Mouse (Mus musculus) cerebellum, adult 18-20 months (tissue): ENCODE measurements around the gene Gm10643.
A peak's percentile ranks its signal among the peaks of the same experiment; 100 is the strongest.

ENCODE experiments used
- DNase-seq, 2 experiments: peaks; one replicate each; pipeline ENCODE4 v3.0.0; 2021

Gm10643 gene

DNA sequence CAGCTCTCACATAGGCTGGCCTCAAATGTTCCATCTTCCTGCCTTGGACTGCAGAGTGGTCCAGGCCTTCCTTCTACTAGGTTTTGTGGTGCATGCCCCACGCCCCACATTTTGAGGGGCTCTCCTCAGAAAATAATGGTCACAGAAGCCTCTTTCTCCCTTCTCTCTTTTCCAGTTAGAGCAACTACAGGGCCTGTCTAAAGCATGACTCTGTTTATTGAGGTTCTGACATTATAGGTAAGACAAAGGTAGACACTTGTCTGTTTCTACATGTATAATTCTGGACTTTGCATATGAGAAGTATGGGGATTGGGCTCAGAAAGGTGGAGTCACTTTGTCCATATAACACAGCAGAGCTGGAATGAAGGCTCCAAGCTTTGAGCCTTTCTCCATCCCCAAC lies at the start of gene Gm10643:
TSS of gene Gm10643 (minus strand) at position 101 of the 400 bp plus-strand sequence.
- no peak for DNase-seq

DNA sequence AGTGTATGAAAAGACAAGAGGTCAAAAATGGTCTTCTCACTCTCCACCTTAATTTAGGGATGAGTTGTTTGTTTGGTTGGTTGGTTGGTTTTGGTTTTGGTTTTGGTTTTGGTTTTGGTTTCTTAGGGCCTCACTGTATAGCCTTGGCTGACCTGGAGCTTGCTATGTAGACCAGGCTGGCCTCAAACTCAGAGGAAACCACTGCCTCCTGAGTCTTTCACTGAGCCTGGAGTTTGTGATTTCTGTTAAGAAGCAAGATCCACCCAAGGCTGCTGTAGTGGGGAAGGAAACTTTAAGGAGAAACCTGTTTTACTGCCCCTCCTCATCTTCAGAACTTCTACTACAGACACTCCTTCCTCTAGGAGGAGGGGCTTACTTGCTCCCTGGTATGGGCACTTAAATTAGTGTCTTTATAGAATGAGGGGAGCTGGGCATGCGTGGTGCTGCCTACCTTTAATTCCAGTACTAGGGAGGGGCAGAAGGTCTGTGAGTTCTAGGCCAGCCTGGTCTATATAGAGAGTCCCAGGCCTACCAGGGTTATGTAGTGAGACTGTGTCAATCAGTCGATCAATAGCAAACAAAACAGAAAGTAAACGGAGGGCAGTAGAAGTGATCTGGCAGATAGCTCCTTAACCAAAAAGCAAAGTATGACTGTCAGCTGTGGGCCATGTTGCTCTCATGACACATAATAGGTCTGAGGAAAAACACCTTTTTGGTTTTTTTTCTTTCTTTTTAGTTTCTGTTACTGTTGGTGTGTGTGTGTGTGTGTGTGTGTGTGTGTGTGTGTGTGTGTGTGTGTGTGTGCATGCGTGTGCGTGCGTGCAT lies 41.5 kb upstream of the Gm10643 start:
- DNase-seq = no peak

DNA sequence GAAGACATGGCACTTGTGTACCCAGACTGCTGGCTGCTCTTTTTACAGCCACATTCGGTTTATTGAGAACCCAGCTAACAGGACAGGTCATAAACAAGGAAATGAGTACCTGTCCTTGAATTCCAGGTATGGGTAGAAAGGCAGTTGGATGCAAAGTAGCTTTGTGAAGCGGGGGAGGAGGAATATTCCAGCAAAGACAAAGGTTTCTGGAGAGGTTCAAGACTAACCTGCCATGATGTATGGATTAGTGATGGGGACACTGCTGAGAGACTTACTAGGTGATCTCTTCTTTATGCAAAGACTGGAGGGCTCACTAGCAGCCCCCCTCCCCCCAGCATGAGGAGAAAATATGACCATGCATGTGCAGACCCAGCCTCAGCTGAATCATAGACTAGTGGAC lies 40.7 kb upstream of the Gm10643 start:
- DNase-seq = peak in 1 of 2 experiments; percentile 12

DNA sequence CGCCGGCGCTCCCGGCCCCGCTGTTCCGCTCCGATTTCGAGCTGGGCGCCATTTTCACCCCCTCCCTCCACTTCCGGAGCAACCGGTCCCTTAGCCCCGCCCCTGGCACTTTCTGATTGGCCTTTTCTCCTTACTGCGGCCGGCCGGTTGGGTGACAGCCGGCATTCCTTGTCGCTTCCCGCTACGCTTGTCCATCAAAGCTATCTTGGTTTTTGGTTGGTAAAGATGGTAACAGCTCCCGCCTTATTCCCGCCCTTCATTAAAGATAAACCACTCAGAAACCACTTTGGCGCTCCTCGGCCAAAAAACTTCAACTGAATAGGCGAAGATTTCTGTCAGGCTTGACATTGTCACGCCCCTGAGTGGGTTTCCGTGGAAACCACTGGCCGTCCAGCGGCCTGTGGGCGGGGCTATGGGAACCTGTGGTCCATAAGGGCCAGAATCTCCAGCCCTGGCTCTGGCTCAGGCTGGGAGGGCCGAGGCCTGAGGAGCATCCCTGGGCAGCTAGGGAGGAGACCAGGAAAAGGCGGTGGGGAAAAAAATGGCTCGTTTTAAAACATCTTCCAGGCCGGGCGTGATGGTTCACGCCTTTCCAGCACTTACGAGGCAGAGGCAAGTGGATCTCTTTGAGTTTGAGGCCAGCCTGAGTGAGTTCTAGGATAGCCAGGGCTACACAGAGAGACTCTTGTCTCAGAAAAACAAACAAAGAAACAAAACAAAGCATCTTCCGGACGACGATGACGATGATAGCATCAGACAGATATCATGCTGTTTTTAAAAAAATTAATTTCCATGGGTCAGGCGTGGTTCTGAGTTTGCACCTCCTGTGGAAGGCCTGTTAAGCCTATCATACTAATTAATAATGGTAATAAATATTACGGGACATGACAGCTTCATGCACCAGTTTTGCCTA lies 40.0 kb upstream of the Gm10643 start, which contains the start of gene Dcaf15:
TSS of gene Dcaf15 (minus strand) at position 72 of the 913 bp plus-strand sequence.
- DNase-seq = peak; percentile 98 to 100

DNA sequence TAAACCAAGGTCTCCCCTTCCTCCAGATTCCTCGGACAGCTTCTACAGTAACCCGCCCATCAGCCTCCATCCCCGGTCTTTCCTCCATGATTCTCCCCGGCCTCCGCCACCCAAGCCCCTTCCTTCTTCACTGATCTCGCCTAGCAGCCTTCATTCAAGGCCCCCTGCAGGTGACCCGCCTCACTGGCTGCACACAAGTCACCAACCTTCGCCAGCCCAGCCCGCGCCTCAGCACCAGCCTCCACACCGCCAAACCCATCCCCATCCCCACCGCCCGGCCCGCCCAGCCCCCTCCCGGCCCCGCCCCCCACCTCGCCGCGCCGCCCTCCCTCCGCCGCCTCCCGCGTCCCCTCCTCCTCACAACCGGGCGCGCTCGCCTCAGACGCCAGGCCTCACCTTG lies 39.3 kb upstream of the Gm10643 start:
- DNase-seq = peak in 1 of 2 experiments; percentile 65

DNA sequence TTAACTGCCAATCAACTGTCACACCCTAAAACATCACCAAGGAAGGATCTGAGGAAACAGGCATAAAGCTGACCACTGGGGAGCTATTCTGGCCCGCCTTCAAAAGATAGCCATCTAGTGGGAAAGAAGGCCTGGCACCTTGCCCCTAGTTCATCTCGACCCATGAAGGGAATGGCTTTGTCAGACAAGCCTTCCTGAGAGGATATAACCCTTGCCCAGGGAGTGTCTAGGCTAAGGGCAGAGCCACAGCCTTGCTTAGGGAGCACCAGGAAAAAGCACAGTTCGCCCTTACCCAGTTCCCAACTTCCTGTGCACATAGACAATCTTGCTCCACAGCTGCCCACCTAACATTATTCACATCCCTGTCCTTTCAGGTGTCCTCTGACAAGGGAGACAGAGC lies 38.7 kb upstream of the Gm10643 start:
- peak; percentile 31 to 43 for DNase-seq

DNA sequence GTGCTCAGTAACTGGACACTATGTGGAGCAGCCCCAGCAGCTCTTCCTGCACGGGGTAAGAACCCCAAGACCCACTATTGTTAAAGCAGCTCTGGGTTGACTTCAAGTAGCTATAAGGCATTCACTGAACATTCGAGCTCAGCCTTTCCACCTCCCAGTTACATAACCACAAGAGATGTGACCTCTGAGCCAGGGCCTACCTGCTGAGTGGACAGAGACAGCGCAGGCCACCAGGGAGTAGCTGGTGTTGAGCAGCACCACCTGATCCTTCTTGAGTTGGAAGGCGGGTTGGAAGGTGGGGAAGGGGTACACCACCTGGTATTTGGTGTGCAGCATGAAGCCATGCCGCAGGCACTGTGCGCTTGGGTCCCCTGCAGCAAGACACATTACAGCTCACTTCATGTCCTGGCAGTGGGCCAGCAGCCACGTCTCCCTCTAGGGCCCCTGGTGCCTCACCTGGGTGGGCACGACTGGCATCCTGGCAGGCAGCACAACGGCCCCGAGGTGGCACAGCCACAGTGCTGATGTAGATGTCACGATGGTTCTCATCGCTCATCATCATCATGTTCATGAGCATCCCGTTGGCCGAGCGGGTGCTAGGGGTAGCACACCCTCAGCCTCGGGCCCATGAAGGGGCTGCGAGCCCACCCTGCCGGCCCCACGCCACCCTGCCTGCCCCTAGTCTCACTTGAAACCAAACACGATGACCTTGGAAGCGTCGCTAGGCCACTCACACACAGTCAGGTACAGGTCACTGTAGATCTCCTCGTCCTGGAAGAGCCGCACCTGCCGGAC lies 36.7 kb upstream of the Gm10643 start:
- peak in 1 of 2 experiments; percentile 28 for DNase-seq

DNA sequence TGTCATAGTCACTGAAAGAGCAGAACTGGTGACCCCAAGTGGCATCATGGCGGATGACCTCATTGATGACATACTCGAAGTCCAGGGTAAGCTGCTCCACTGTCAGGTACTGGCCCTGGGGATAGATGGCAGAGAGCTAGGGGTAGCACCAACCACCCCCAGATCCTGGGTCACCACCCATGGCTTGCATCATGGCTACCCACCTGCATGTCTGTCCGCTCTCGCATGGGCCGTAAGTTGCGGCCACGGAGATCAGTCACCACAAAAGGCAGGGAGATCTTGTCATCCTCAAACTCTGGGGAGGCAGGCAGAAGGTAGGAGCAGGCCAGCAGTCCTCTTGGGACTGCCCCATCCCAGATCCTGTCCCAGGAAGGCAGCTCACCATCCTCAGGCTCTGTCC lies 33.4 kb upstream of the Gm10643 start:
- DNase-seq = peak in 1 of 2 experiments; percentile 6

DNA sequence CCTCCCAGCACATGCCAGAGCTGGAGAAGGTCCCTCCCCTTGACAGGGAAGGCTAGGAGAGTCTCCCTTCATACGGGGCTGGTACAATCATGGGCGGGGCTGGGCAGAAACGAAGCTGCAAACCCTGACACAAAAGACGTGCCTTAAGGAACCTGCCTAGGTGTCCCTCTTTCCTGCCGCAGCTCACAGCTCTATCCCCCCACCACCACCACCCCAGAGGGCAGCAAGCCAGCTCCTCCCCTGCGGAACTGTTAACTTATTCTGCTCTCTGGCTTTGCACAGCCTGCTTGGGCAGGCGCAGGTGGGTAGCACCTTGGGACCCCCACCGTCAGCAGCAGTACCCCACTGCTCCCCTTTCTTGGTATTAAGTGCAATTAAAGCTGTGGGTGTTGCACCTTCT lies 31.1 kb upstream of the Gm10643 start:
- DNase-seq = peak in 1 of 2 experiments; percentile 6

DNA sequence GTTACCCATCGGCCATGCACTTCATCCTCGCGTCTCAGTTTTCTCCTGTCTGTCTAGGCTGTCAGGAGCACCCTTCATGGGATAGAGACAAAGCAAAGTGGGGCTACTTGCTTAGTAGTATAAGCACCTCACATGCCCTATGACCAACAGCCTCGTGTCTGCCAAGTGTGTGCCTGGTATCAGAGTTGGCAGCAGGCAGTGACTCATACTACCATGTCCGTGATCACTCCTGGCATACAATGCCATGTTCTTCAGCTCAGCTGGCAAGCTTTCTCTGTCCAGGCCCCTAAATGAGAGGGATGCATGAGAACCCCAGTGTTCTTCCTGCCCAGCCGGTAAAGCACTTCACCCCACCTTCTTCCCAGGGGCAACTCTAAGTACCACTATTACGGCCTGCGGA lies 25.6 kb upstream of the Gm10643 start:
- no peak for DNase-seq

DNA sequence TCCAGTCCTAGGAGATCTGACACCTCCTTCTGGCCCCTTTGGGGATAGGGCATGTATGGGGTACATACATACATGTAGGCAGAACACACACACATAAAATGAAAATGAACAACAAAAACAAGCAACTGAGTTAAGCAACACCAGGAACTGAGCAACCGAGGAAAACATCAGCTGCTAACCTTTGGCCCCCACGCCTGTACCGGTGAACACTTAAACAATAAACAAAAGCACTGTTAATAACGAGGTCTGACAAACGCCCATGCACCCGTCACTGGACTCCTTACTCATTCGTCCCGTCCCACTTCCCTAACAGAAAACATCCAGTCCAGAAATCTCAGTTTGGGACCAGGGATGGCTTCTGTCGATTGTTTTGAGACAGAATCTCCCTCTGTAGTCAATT lies 24.3 kb upstream of the Gm10643 start:
- DNase-seq = no peak

DNA sequence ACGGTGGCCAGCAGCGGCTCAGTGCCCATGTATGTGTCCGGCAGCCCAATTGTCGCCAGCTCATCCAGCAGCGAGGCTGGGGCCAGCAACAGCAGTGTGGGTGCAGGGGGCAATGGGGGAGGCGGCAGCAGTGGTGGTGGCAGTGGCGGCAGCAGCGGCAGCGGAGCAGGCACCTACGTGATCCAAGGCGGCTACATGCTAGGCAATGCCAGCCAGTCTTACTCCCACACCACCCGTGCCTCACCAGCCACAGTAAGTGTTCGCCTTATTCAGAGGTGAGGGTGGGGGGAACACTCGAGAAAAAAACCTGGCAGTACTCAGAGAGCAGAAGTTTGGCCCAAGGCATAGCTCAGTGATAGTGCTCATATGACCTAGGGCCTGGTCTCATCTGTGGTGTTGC lies 22.9 kb upstream of the Gm10643 start:
- no peak for DNase-seq

DNA sequence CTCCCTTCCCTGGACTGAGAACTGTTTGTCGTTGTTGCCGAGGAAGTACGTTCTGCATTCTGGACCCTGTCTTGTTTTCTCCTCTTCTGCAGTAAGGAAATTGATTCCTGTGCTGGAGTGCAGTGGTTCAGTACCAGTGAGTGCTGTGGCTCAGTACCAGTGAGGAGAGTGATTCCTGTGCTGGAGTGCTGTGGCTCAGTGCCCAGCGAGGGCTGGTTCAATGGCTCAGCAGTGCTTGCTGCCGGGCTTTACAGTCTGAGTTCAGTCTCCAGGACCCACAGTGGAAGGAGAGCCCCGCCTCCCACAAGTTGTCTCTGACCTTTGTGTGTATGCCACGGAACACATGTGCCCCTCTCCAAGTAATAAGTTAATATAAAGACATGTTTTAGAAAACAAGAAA lies 22.2 kb upstream of the Gm10643 start:
- no peak for DNase-seq

DNA sequence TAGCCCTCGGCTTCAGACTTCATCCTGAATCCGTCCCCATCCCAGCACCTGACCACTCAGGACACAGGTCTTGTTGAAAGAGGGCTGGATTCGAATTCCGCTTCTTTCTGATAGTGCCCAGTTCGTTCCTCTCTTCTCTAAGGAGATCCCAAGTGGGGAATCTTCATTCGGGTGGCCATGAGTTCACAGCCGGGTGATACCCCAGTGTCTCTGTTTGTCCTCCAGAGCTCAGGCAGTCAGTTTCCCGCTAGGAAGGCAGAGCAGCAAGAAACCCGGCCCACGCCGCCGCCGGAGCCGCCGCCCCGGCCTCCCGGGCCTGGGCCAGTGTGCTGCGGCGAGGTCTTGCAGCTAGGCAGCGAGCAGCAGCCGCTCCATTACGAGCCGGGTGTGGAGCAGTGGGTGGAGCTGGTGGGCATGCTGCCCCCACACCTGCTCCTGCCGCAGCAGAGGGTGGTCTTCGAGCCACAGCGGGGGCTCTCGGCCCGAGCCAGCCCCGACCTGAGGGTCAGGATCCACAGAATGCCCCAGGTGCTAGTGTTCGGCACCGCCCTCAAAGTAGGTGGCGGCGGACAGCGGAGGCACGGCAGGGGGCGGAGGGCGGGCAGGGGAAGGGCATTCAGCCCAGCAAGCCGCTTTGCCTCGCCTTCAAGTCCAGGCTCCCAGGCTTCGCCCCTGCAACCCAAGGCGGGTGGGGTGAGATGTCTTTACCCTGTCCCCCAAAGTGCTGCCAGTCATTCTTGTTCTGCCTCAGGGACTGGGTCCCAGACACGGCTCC lies 19.6 kb upstream of the Gm10643 start:
- DNase-seq = no peak

DNA sequence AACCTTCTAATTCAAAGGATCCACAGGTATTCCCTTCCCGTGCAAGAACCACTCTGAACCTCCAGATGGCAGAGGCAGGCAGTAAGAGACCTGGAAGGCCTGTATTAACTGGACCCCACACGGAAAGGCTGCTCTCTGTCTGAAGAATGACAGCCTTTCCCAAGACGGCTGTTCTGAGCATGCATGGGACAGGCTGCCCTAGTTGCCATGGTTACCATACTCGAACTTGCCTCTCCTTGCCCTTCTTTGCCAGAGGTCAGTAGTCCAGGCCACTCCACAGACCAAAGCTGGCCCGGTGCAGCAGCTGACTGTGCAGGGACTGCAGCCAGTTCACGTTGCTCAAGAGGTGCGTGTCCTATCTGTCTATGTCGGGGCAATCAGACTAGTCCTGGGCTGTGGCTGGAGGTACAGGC lies 18.9 kb upstream of the Gm10643 start:
- DNase-seq = no peak

DNA sequence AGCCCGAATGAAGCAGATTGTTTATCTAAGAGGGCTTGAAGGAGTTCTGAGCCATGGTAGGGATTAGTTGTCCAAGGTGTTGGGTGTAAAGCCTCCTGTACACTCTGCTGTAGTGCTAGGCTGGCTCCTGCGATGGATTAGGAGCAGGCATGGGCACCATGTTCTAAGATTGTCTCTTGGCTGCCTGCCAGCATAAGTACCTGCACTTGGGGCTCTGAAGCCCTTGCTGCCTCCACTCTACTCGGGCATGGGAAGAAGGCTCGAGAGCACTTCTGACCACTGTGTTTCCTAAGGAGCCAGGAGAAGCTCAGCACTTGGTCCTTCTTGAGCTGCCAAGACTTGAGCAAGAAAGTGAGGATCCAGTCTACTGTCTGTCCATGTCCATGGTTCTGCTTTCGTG lies 14.3 kb upstream of the Gm10643 start:
- no peak for DNase-seq

DNA sequence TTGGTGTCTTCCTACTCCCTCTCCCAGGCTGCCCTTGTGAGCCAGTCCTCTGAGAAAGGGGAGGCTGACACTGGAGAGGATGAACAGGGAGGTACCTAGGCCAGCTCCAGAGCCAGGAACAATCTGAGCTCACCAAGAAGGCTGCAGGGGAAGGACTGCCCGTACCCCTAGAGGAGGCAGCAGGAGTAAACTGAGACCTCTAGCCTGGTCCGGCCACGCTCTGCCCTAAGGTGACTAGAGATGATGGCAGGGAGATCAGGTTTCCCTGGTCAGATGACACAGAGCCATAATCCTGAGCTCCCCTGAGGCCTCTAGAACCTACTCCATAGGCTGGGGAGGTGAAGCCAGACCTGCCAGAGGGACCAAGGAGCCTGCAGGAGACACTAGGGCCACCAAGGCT lies 11.9 kb upstream of the Gm10643 start:
- DNase-seq = no peak

DNA sequence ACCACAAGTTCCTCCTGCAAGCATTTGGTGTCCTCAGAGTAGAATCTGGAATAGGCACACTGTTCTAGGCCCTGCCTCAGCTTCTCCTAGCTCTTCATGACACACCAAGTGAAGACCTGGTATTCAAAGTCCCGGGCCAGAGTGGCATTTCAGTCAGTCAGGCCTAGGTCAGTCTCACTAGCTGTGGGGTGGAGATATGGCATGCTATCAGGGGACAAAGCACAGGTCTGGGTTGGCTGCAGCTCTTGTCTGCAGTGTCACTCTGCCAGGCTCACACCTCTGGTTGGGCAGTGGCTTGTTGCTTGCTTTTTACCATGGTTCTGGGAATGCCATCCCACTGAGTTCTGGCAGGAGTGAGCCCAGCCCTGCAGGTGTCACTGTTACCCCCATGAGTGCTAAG lies 11.5 kb upstream of the Gm10643 start:
- DNase-seq = peak in 1 of 2 experiments; percentile 1

DNA sequence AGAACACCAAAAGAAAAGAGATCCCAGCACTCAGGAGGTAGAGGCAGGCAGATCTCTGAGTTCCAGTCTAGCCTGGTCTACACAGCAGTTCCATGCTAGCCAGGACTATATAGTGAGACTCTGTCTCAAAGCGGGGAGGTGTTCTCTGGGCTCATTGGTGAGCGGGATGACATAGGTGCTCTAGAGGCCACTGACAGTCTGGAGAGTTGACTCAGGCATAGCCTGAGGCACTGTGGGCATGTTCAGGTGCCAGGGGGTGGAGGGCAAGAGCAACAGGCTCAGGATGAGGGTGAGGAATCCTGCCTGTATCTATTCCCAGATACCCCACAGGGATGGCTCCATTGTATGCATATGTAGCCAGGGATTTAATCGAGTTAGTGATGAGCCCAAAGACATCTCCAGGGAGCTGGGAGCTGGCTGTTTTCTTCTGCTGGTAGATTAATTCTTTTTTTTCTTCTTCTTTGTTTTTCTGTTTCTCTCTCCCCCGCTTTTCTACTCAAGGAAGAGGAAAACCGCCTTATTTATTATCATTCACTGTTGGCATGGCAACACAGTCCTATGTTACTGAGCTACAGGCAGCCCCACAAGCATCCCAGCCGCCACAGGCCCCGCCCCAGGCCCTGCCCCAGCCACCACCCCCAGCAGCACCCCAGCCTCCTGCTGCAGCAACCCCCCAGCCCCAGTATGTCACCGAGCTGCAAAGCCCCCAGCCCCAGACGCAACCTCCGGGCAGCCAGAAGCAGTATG lies 8.5 kb upstream of the Gm10643 start:
- peak in 1 of 2 experiments; percentile 5 for DNase-seq

DNA sequence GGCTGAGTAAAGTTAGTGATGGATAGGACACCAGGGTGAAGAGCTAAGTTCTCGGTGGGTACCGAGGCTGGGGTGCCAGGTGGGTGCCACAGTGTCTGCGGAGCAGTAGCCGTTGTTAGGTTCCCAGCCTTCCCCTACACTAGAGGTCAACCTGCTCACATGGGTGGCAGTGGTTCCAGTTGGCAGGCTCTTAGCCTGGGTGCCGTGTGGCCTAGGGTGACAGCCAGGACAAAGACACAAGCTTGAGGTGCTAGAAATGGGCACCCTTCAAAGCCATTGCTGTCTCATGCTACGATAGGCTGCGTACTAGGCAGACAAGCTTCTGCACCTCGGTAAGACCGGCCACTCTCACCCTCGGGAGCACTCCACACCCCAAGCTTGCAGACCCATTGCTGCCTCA lies 7.4 kb upstream of the Gm10643 start:
- DNase-seq = peak in 1 of 2 experiments; percentile 9

DNA sequence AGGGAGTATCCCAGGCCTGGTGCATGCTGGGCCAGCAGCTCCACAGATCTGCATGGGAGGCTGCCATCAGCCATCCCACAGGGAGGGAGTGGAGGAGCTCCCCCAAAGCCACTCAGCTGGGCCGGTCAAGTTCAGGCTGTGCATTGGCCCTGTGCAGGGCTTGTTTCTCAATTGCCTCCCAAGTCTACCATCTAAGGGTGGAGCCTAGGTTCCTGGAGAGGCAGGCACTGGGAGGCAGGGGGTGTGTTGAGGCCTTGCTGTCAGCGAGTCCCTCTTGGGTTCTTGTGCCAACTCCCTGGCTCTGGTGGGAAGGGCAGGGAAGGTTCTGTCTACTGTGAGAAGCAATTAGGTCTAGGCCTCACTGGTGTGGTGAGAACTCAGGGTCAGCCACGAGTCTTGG lies 7.0 kb upstream of the Gm10643 start:
- DNase-seq = peak in 1 of 2 experiments; percentile 4
